Mouse (Mus musculus) stomach, embryonic 16.5 days (tissue): ENCODE data around the gene Rgs4. TPM values are rescaled to one million over a fixed set of nuclear protein-coding genes. Genes with fewer than 3 reads are reported as not detected.

ENCODE experiments used
- ATAC-seq: fragments of 200-750 bp; cut with Nextera tagmentation; 2 replicates; pipeline ENCODE4 v1.8.0; 2017; ENCODE audit warnings: moderate number of reproducible peaks, moderate TSS enrichment; ENCODE audit not compliant: insufficient read depth, low FRiP score
- H3K27ac ChIP-seq: fragments of 300-500 bp; sonication (generic); 2 replicates; pipeline ENCODE4 v1.5.1; 2014; ENCODE audit warnings: low read length
- H3K27me3 ChIP-seq: fragments of 300-500 bp; sonication (generic); 2 replicates; pipeline ENCODE4 v1.6.1; 2014; ENCODE audit warnings: low read length, control low read depth, mixed read lengths; ENCODE audit not compliant: control insufficient read depth, insufficient read depth
- H3K36me3 ChIP-seq: fragments of 300-500 bp; sonication (generic); 2 replicates; pipeline ENCODE4 v1.6.1; 2014; ENCODE audit warnings: low read length; ENCODE audit not compliant: control insufficient read depth, insufficient read depth
- H3K4me1 ChIP-seq: fragments of 300-500 bp; sonication (generic); 2 replicates; pipeline ENCODE4 v1.6.1; 2014; ENCODE audit warnings: low read length, control low read depth, mixed read lengths; ENCODE audit not compliant: control insufficient read depth, insufficient read depth
- H3K4me2 ChIP-seq: fragments of 300-500 bp; sonication (generic); 2 replicates; pipeline ENCODE4 v1.6.1; 2014; ENCODE audit warnings: low read depth, low read length, mixed read lengths
- H3K4me3 ChIP-seq: fragments of 300-500 bp; sonication (generic); replicated peaks from 2 replicates; pipeline ENCODE4 v1.5.1; 2014; ENCODE audit warnings: mild to moderate bottlenecking, low read length
- H3K9ac ChIP-seq: fragments of 300-500 bp; sonication (generic); 2 replicates; pipeline ENCODE4 v1.6.1; 2014; ENCODE audit warnings: low read length
- H3K9me3 ChIP-seq: fragments of 300-500 bp; sonication (generic); replicated peaks from 2 replicates; pipeline ENCODE4 v1.6.1; 2016; ENCODE audit warnings: low read length, control low read depth; ENCODE audit not compliant: control insufficient read depth
- WGBS: fragments of 180-500 bp; shearing (Covaris S2); extraction: QIAGEN DNeasy Blood & Tissue Kit; methylation state at CpG from one replicate; pipeline ENCODE4 v1.1.7; 2014; 5-methylcytosine and 5-hydroxymethylcytosine counted together
- polyA plus RNA-seq: library from polyadenylated mRNA; unstranded; fragments of >200 nt; fragmentation: Nextera tagmentation; extraction: Ambion mirVana; gene quantifications from 2 replicates; pipeline ENCODE4 v1.2.1, GENCODE M21; 2015

The Rgs4 gene
- polyA plus RNA-seq, 1 experiment from 2014 or later = 8.3 TPM

- Histone ChIP-seq H3K4me3 (no peak overlapping the region), H3K4me2 (no peak overlapping the region), H3K36me3 (no peaks in the 10 kb centered on the region), H3K9me3 (no peaks in the 10 kb centered on the region), H3K9ac (no peak overlapping the region), H3K4me1 (no peaks in the 10 kb centered on the region), H3K27ac (no peak overlapping the region), H3K27me3 (no peaks in the 10 kb centered on the region)
- no peak for ATAC-seq
- 88% methylated on average over 2 of the region's 2 CpGs for WGBS
Measured at GRCm38 (mm10) chr1:169699184-169699583, 48.3 kb downstream of the Rgs4 start.

GRCm38 (mm10) chr1:169697236-169697635 is 50.2 kb downstream of the Rgs4 start:
- Histone ChIP-seq H3K4me1 (no peaks in the 10 kb centered on the region), H3K4me2 (no peak overlapping the region), H3K9me3 (no peaks in the 10 kb centered on the region), H3K4me3 (no peak overlapping the region), H3K27ac (no peak overlapping the region), H3K36me3 (no peaks in the 10 kb centered on the region), H3K9ac (no peak overlapping the region), H3K27me3 (no peaks in the 10 kb centered on the region)
- WGBS = 67% methylated on average over 4 of the region's 4 CpGs
- no peak for ATAC-seq

DNA sequence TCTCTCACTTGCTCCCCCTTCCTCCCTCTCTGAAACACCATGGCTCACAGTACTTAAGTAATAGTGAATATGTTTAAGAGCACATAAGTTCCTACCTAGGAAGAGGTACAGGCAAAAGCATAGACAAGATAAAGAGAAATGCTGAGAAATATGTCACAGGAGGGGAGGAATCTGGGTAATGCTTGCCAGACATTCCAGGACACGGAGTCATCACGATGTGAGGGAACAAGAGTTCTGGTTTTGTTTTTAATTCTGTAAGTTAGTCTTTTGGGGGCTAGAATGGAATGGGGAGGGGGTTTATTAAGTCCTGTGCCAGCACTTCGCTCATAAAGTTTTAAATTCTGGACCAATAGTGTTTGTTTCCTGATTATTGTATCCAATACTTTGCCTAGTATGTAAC is 52.1 kb downstream of the Rgs4 start:
- Histone ChIP-seq H3K9me3 (no peaks in the 10 kb centered on the region), H3K4me1 (no peaks in the 10 kb centered on the region), H3K4me3 (no peak overlapping the region), H3K27me3 (no peaks in the 10 kb centered on the region), H3K9ac (no peak overlapping the region), H3K27ac (no peak overlapping the region), H3K36me3 (no peaks in the 10 kb centered on the region), H3K4me2 (no peak overlapping the region)
- WGBS = 84% methylated on average over 3 of the region's 3 CpGs
- ATAC-seq = no peak

DNA sequence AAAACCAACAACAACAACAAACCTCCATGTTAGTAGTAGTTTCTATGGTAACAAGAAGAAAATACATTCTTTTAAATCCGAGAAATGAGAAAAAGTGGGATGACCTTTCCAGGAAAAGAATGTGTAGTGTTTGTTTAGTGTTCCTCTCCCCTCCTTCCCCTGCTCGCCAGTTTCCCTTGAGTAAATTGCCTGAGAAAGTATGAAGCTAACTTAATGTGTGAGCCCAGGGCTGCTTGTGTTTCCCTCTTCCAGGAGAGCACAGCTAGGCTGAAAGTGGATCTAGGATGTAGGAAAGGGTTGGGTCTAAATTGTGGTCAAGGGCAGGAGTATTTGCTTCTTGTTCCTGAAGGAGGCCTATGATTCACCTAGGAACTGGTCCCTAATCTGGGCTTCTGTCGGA is 53.9 kb downstream of the Rgs4 start:
- Histone ChIP-seq H3K27me3 (no peaks in the 10 kb centered on the region), H3K9ac (no peak overlapping the region), H3K27ac (no peak overlapping the region), H3K4me2 (no peak overlapping the region), H3K4me1 (no peaks in the 10 kb centered on the region), H3K4me3 (no peak overlapping the region), H3K9me3 (no peaks in the 10 kb centered on the region), H3K36me3 (no peaks in the 10 kb centered on the region)
- 40% methylated on average over 3 of the region's 3 CpGs for WGBS
- no peak for ATAC-seq

GRCm38 (mm10) chr1:169693040-169693439 is 54.4 kb downstream of the Rgs4 start:
- 80% methylated on average over 2 of the region's 2 CpGs for WGBS
- no peaks in the 10 kb centered on the region for H3K4me1 ChIP-seq
- ATAC-seq = no peak
- H3K27me3 ChIP-seq = no peaks in the 10 kb centered on the region
- no peaks in the 10 kb centered on the region for H3K9me3 ChIP-seq
- H3K4me2 ChIP-seq = no peak overlapping the region
- no peak overlapping the region for H3K9ac ChIP-seq
- no peak overlapping the region for H3K27ac ChIP-seq
- H3K36me3 ChIP-seq = no peaks in the 10 kb centered on the region
- no peak overlapping the region for H3K4me3 ChIP-seq

Other genes starting within 250 kb of the Rgs4 start
- 40.2 and 42.7 TPM in 2 replicates for gene Nuf2, start 216.2 kb downstream of the Rgs4 start, polyA plus RNA-seq
- 18.2 and 21.7 TPM in 2 replicates for gene Rgs5, start 92.1 kb downstream of the Rgs4 start, polyA plus RNA-seq
- 0.08 and 0.27 TPM in 2 replicates for gene Ccdc190, start 181.0 kb upstream of the Rgs4 start, polyA plus RNA-seq
- gene Hsd17b7, start 221.6 kb upstream of the Rgs4 start, polyA plus RNA-seq = 15.6 and 18.0 TPM in 2 replicates